Mouse (Mus musculus): Measurements from ENCODE around the gene Gm20388. TPM values are rescaled to one million over a fixed set of nuclear protein-coding genes. Genes with fewer than 3 reads are reported as not detected.

The Gm20388 gene
- polyA plus RNA-seq, 1 experiment from 2014 or later: 47.1 TPM

GRCm38 (mm10) chr8:122917531-122918392 is 3007.1 kb downstream of the Gm20388 start:
- H3K4me3 ChIP-seq (ENCODE audit: inconsistent target): no peak overlapping the region
- H3K27ac ChIP-seq: no peak overlapping the region
- WGBS (ENCODE audit: missing documents): 77% methylated on average over 11 of the region's 11 CpGs
- no peaks in the 10 kb centered on the region for H3K36me3 ChIP-seq (ENCODE audit: inconsistent target)
- peaks cover 100% of the 10 kb centered on the region for H3K79me2 ChIP-seq (ENCODE audit: inconsistent target)

GRCm38 (mm10) chr8:122918438-122919107 is 3007.9 kb downstream of the Gm20388 start:
- Histone ChIP-seq H3K36me3 (ENCODE audit: inconsistent target) (no peaks in the 10 kb centered on the region), H3K4me3 (ENCODE audit: inconsistent target) (no peak overlapping the region), H3K27ac (no peak overlapping the region), H3K79me2 (ENCODE audit: inconsistent target) (peaks cover 95% of the 10 kb centered on the region)
- WGBS (ENCODE audit: missing documents): 64% methylated on average over 7 of the region's 7 CpGs

GRCm38 (mm10) chr8:122920890-122921289 is 3010.2 kb downstream of the Gm20388 start:
- Histone ChIP-seq H3K36me3 (ENCODE audit: inconsistent target) (no peaks in the 10 kb centered on the region), H3K4me3 (ENCODE audit: inconsistent target) (no peak overlapping the region), H3K27ac (no peak overlapping the region), H3K79me2 (ENCODE audit: inconsistent target) (peaks cover 95% of the 10 kb centered on the region)
- 88% methylated on average over 7 of the region's 7 CpGs for WGBS (ENCODE audit: missing documents)

- Histone ChIP-seq H3K36me3 (ENCODE audit: inconsistent target) (no peaks in the 10 kb centered on the region), H3K4me3 (ENCODE audit: inconsistent target) (no peak overlapping the region)
- WGBS (ENCODE audit: missing documents): 10% methylated on average over 3 of the region's 3 CpGs
Observed at GRCm38 (mm10) chr8:122922945-122923344, 3012.3 kb downstream of the Gm20388 start.

GRCm38 (mm10) chr8:122923431-122924090 is 3012.9 kb downstream of the Gm20388 start:
- Histone ChIP-seq H3K36me3 (ENCODE audit: inconsistent target) (no peaks in the 10 kb centered on the region), H3K4me3 (ENCODE audit: inconsistent target) (no peak overlapping the region), H3K79me2 (ENCODE audit: inconsistent target) (peaks cover 95% of the 10 kb centered on the region), H3K27ac (peak overlapping the region; percentile 51)
- 46% methylated on average over 7 of the region's 7 CpGs for WGBS (ENCODE audit: missing documents)

More at GRCm38 (mm10) chr8:122922945-122923344, 3012.3 kb downstream of the Gm20388 start:
- peak overlapping the region; percentile 51 for H3K27ac ChIP-seq
- H3K79me2 ChIP-seq (ENCODE audit: inconsistent target): peaks cover 95% of the 10 kb centered on the region

- Histone ChIP-seq H3K27ac (peak overlapping the region; percentile 51), H3K4me3 (ENCODE audit: inconsistent target) (no peak overlapping the region), H3K36me3 (ENCODE audit: inconsistent target) (no peaks in the 10 kb centered on the region), H3K79me2 (ENCODE audit: inconsistent target) (peaks cover 95% of the 10 kb centered on the region)
- WGBS (ENCODE audit: missing documents): 37% methylated on average over 4 of the region's 6 CpGs
Observed at GRCm38 (mm10) chr8:122924091-122924490, 3013.4 kb downstream of the Gm20388 start.

GRCm38 (mm10) chr8:122925939-122926722 is 3015.5 kb downstream of the Gm20388 start:
- no peak overlapping the region for H3K4me3 ChIP-seq (ENCODE audit: inconsistent target)
- no peaks in the 10 kb centered on the region for H3K36me3 ChIP-seq (ENCODE audit: inconsistent target)
- H3K79me2 ChIP-seq (ENCODE audit: inconsistent target): peaks cover 95% of the 10 kb centered on the region
- H3K27ac ChIP-seq: no peak overlapping the region
- WGBS (ENCODE audit: missing documents): 92% methylated on average over 8 of the region's 8 CpGs

GRCm38 (mm10) chr8:122926782-122927181 is 3016.1 kb downstream of the Gm20388 start:
- 100% methylated on average over 7 of the region's 7 CpGs for WGBS (ENCODE audit: missing documents)
- Histone ChIP-seq H3K4me3 (ENCODE audit: inconsistent target) (no peak overlapping the region), H3K27ac (no peak overlapping the region), H3K36me3 (ENCODE audit: inconsistent target) (no peaks in the 10 kb centered on the region), H3K79me2 (ENCODE audit: inconsistent target) (peaks cover 95% of the 10 kb centered on the region)

- WGBS (ENCODE audit: missing documents): 72% methylated on average over 3 of the region's 3 CpGs
- H3K79me2 ChIP-seq (ENCODE audit: inconsistent target): peaks cover 95% of the 10 kb centered on the region
- no peak overlapping the region for H3K4me3 ChIP-seq (ENCODE audit: inconsistent target)
- H3K27ac ChIP-seq: no peak overlapping the region
- no peaks in the 10 kb centered on the region for H3K36me3 ChIP-seq (ENCODE audit: inconsistent target)
Observed at GRCm38 (mm10) chr8:122927841-122928240, 3017.2 kb downstream of the Gm20388 start.

- WGBS (ENCODE audit: missing documents): 3% methylated on average over 7 of the region's 7 CpGs
- H3K36me3 ChIP-seq (ENCODE audit: inconsistent target): no peaks in the 10 kb centered on the region
- peak overlapping the region; percentile 35 for H3K27ac ChIP-seq
- H3K4me3 ChIP-seq (ENCODE audit: inconsistent target): no peak overlapping the region
- peaks cover 99% of the 10 kb centered on the region for H3K79me2 ChIP-seq (ENCODE audit: inconsistent target)
Observed at GRCm38 (mm10) chr8:122928631-122929224, 3018.1 kb downstream of the Gm20388 start.

GRCm38 (mm10) chr8:122931834-122932560 is 3021.4 kb downstream of the Gm20388 start:
- Histone ChIP-seq H3K79me2 (ENCODE audit: inconsistent target) (peaks cover 95% of the 10 kb centered on the region), H3K36me3 (ENCODE audit: inconsistent target) (no peaks in the 10 kb centered on the region), H3K4me3 (ENCODE audit: inconsistent target) (no peak overlapping the region), H3K27ac (peak overlapping the region; percentile 59)
- 38% methylated on average over 3 of the region's 3 CpGs for WGBS (ENCODE audit: missing documents)

GRCm38 (mm10) chr8:122932561-122932959 is 3021.9 kb downstream of the Gm20388 start:
- peak overlapping the region; percentile 59 for H3K27ac ChIP-seq
- H3K79me2 ChIP-seq (ENCODE audit: inconsistent target): peaks cover 95% of the 10 kb centered on the region
- no peaks in the 10 kb centered on the region for H3K36me3 ChIP-seq (ENCODE audit: inconsistent target)
- H3K4me3 ChIP-seq (ENCODE audit: inconsistent target): no peak overlapping the region
- WGBS (ENCODE audit: missing documents): 8% methylated on average over 2 of the region's 2 CpGs

GRCm38 (mm10) chr8:122933973-122934372 is 3023.3 kb downstream of the Gm20388 start:
- peaks cover 95% of the 10 kb centered on the region for H3K79me2 ChIP-seq (ENCODE audit: inconsistent target)
- no peaks in the 10 kb centered on the region for H3K36me3 ChIP-seq (ENCODE audit: inconsistent target)
- H3K27ac ChIP-seq: peak overlapping the region; percentile 59
- H3K4me3 ChIP-seq (ENCODE audit: inconsistent target): no peak overlapping the region

Measured in macrophage (primary cell).